Comparison of ENCODE assay signal across 31 mouse cellular contexts in genomic region chr1:144318289-144318688, GRCm38 (mm10).
DNase-seq lines count a peak whose midpoint lies in the region; ATAC-seq lines count a peak whose summit lies in the region.
"Had no signal": no experiment of that assay in that cellular context is flagged by ENCODE, and none has a peak within 500 bp of the region (broad histone marks: within the 10 kb centered on the region; RNA-seq: fewer than 3 reads in every experiment).

No protein-coding gene starts in this region.

- H3K27ac ChIP-seq in liver, embryonic 16.5 days (ENCODE audit: low read length): no peak overlapping the region
- H3K27ac ChIP-seq in forebrain, embryonic 11.5 days (ENCODE audit: low read depth, low read length): no peak overlapping the region
- H3K27ac ChIP-seq: embryonic facial prominence, embryonic 12.5 days; hindbrain, embryonic 14.5 days; limb, embryonic 12.5 days; neural tube, embryonic 12.5 days had no signal

- DNase-seq in MEL-GATA-1-ER (ENCODE audit: extremely low read depth, low read depth): peak; percentile 80
- no peak for DNase-seq in cerebellum, postnatal 25 days
- no peak for DNase-seq in urinary bladder, postnatal 14 days (ENCODE audit: low spot score)
- DNase-seq in left cerebral cortex, postnatal 4 days: no peak
- DNase-seq in forebrain, embryonic 11.5 days (ENCODE audit: low spot score): no peak
- DNase-seq: adrenal gland, postnatal 25 days; cerebellum, adult 8-10 months; cerebellum, postnatal 36 days; embryo, embryonic 11 days; gastrocnemius, postnatal 10 days; heart, adult 11 months; heart, postnatal 36 days; kidney, postnatal 14 days; layer of hippocampus, adult 9-11 months; lung, adult 18-20 months; lung, postnatal 4 days had no signal

- no peaks in the 10 kb centered on the region for H3K36me3 ChIP-seq in liver, embryonic 16.5 days (ENCODE audit: control insufficient read depth, insufficient read depth)
- no peaks in the 10 kb centered on the region for H3K36me3 ChIP-seq in forebrain, embryonic 11.5 days (ENCODE audit: control insufficient read depth, insufficient read depth, low read length)
- H3K36me3 ChIP-seq: embryonic facial prominence, embryonic 12.5 days; limb, embryonic 12.5 days; neural tube, embryonic 12.5 days had no signal

- 11% methylated on average over 1 of the region's 1 CpGs for WGBS in liver, embryonic 16.5 days (ENCODE audit: insufficient replicate concordance)
- 47% methylated on average over 1 of the region's 1 CpGs for WGBS in forebrain, embryonic 11.5 days

- peak; percentile 23 to 43; a peak in 2 of 4 replicates for ATAC-seq in hematopoietic stem cell, adult 5-6 weeks (replicated peaks in 1 of 2; ENCODE audit: insufficient read depth in 1 of 2, low FRiP score in 2 of 2, low TSS enrichment in 1 of 2, low read depth in 1 of 2, poor library complexity in 2 of 2, severe bottlenecking in 2 of 2)
- peak; percentile 54 for ATAC-seq in liver, embryonic 16.5 days (ENCODE audit: low read depth)
- ATAC-seq in megakaryocyte-erythroid progenitor cell, adult 5-6 weeks (replicated peaks; ENCODE audit: low FRiP score, low TSS enrichment, poor library complexity, severe bottlenecking): peak; percentile 93
- no peak for ATAC-seq in forebrain, embryonic 11.5 days (replicated peaks; ENCODE audit: low FRiP score)
- ATAC-seq: forebrain, embryonic 16.5 days; intestine, postnatal 0 days; lung, postnatal 0 days; midbrain, embryonic 16.5 days had no signal

- no peak overlapping the region for H3K9ac ChIP-seq in liver, embryonic 16.5 days (ENCODE audit: low read depth, low read length)
- H3K9ac ChIP-seq in forebrain, embryonic 11.5 days (ENCODE audit: low read length): no peak overlapping the region
- H3K9ac ChIP-seq: embryonic facial prominence, embryonic 12.5 days; hindbrain, embryonic 14.5 days; limb, embryonic 12.5 days; neural tube, embryonic 12.5 days had no signal

- H3K4me2 ChIP-seq in liver, embryonic 16.5 days (ENCODE audit: low read depth, low read length): no peak overlapping the region
- no peak overlapping the region for H3K4me2 ChIP-seq in forebrain, embryonic 11.5 days (ENCODE audit: low read depth, low read length, severe bottlenecking)
- H3K4me2 ChIP-seq: embryonic facial prominence, embryonic 12.5 days; heart, embryonic 11.5 days; hindbrain, embryonic 14.5 days; limb, embryonic 12.5 days; midbrain, embryonic 11.5 days; neural tube, embryonic 12.5 days had no signal

- intact Hi-C loops in left cerebral cortex, postnatal 4 days (cut with DNase I): no loop called here

- H3K4me1 ChIP-seq in liver, embryonic 16.5 days (ENCODE audit: control insufficient read depth, low read depth, low read length): no peaks in the 10 kb centered on the region
- H3K4me1 ChIP-seq in forebrain, embryonic 11.5 days (replicated peaks; ENCODE audit: control insufficient read depth, insufficient read depth, low read length): no peaks in the 10 kb centered on the region
- H3K4me1 ChIP-seq: embryonic facial prominence, embryonic 12.5 days; limb, embryonic 12.5 days; neural tube, embryonic 12.5 days had no signal

- no peaks in the 10 kb centered on the region for H3K9me3 ChIP-seq in liver, embryonic 16.5 days (replicated peaks; ENCODE audit: control insufficient read depth, low read length)
- no peaks in the 10 kb centered on the region for H3K9me3 ChIP-seq in forebrain, embryonic 11.5 days (ENCODE audit: control insufficient read depth, low read length)
- H3K9me3 ChIP-seq: embryonic facial prominence, embryonic 12.5 days; limb, embryonic 12.5 days; neural tube, embryonic 12.5 days had no signal

- no peaks in the 10 kb centered on the region for H3K27me3 ChIP-seq in liver, embryonic 16.5 days (ENCODE audit: control insufficient read depth, insufficient read depth, low read depth, low read length)
- no peaks in the 10 kb centered on the region for H3K27me3 ChIP-seq in forebrain, embryonic 11.5 days (ENCODE audit: control insufficient read depth, insufficient read depth, low read length)
- H3K27me3 ChIP-seq: CH12.LX; embryonic facial prominence, embryonic 12.5 days; limb, embryonic 12.5 days; neural tube, embryonic 12.5 days had no signal

- no peak overlapping the region for H3K4me3 ChIP-seq in liver, embryonic 16.5 days (ENCODE audit: low read depth, low read length)
- no peak overlapping the region for H3K4me3 ChIP-seq in forebrain, embryonic 11.5 days (ENCODE audit: low read depth, low read length)
- H3K4me3 ChIP-seq: embryonic facial prominence, embryonic 12.5 days; limb, embryonic 12.5 days; myocyte; neural tube, embryonic 12.5 days had no signal
